Mouse (Mus musculus) embryo, embryonic 9.5 days (tissue): ENCODE measurements around the gene Ptcra.
"Not testable (repeated sequence)": the region's sequence is repeated elsewhere in the genome, so short reads cannot be mapped to it uniquely, and the experiment has no call there.

ENCODE experiments used
- DNase-seq: peaks from one replicate; pipeline ENCODE4 v3.0.0-alpha.2; 2017; ENCODE audit errors: extremely low spot score

Ptcra gene

GRCm38 (mm10) chr17:46763544-46763943 lies at the start of gene Ptcra:
TSS of gene Ptcra (minus strand) at chr17:46763712.
- no peak for DNase-seq

GRCm38 (mm10) chr17:46812442-46812841 lies 48.9 kb upstream of the Ptcra start:
- no peak for DNase-seq

- DNase-seq: no peak
These were observed 47.2 kb upstream of the Ptcra start for GRCm38 (mm10) chr17:46810672-46811071.

GRCm38 (mm10) chr17:46809131-46809830 lies 45.8 kb upstream of the Ptcra start:
- no peak for DNase-seq

DNA sequence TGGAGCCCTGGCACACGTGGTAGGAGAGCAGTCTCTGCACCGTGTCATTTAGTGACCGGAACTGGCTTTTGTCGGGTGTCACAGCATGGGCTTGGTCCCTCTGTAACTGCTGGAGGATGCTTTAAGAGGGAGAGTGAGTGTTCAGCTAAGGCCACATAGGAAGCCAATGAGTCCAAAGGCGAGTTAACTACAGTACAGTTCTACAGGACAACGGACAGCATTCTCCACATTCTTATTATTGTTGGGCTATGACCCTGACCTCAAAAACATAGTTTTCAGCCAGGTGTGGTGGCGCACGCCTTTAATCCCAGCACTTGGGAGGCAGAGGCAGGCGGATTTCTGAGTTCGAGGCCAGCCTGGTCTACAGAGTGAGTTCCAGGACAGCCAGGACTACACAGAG lies 44.9 kb upstream of the Ptcra start:
- no peak for DNase-seq

GRCm38 (mm10) chr17:46801761-46802160 lies 38.2 kb upstream of the Ptcra start:
- no peak for DNase-seq

GRCm38 (mm10) chr17:46799680-46800079 lies 36.2 kb upstream of the Ptcra start:
- no peak for DNase-seq

DNA sequence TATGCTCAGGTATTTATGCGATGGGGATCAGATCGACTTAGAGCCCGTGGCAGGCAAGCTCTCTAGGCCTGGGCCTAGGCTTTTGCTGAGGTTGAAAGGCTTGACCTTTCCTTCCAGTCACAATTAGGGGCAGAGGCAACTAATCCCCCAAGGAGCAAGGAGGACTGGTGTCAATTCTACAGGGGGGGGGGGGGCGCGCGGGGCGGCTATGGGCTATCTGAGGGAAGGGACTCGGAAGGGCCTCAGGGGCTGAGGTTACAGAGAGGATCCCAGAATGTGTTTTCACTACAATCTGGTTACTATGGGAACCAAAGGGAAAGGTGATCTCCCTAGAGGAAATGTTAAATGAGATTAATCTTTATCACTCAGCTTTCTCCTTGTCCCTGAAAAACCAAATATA lies 33.9 kb upstream of the Ptcra start:
- peak; percentile 34 for DNase-seq

DNA sequence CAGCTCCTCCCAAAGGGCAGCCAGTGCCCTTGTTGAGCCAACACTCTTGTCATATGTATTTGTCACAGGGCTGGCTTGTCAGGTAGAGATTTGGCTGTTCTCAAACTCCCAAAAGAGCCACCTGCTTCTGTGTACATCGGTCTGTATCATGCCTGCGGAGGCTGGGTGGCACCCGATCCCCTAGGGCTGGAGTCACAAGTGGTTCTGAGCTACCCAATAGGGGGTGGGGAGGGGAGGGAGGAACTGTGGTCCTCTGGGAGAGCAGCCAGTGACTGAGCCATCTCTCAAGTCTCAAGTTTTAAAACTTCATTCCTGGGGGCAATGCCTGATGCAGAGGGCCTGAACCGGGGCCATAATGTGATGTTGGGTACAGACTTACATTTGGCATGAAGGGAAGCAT lies 33.2 kb upstream of the Ptcra start:
- no peak for DNase-seq

DNA sequence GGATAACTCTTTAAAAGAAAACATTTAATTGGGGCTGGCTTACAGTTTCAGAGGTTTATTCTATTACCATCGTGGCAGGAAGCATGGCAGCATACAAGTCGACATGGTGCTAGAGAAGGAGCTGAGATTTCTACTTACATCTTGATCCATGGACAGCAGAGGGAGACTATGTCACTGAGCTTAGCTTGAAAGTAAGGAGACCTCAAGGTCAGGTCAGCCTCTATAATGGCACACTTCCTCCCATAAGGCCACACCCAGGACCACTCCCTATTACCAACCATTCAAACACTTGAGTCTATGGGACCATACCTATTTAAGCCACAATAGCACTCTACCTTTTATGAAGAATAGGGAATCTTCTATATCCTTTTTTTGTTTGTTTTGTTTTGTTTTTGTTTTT lies 29.5 kb upstream of the Ptcra start:
- DNase-seq: no peak

DNA sequence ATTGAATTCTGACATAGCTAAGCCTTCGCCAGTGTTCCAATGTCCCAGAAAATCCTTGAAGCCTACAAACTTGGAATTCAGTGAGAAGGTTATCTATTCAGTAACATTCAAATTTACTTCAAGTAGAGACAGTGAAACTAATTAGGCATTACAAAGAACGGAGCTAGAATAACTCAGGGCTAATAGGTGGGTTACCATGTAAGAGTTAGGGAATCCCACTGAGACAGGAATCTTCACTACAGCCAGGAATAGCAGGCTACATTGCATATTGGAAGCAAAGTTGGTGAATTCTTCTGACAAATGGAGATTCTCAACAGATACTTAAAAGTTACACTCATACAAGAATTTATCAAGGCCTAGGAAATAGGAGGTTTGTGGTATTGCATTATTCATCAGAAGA lies 24.5 kb upstream of the Ptcra start:
- not testable (repeated sequence) for DNase-seq

DNA sequence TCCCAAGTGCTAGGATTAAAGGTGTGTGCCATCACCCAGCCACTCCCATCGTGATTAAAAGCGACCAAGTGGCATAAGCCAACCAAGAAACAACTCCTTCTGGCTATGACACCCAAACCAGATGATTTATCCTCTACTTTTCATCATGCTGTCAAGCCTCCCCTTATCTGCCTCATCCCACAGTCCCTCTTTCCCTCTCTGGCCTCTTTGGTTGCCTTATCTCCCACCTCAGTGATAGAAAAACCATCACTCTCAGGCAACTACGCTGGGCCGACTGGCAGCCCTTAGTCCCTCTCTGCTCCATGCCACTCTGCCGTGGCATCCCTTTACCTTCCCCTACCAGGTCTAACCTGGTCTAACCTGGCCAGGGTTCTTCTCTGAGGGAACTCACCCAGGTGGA lies 23.4 kb upstream of the Ptcra start:
- no peak for DNase-seq

GRCm38 (mm10) chr17:46783222-46783565 lies 19.7 kb upstream of the Ptcra start:
- no peak for DNase-seq

GRCm38 (mm10) chr17:46782341-46783221 lies 19.1 kb upstream of the Ptcra start, which contains the start of gene Rpl7l1:
TSS of gene Rpl7l1 (minus strand) at chr17:46782672.
- DNase-seq: peak; percentile 94

DNA sequence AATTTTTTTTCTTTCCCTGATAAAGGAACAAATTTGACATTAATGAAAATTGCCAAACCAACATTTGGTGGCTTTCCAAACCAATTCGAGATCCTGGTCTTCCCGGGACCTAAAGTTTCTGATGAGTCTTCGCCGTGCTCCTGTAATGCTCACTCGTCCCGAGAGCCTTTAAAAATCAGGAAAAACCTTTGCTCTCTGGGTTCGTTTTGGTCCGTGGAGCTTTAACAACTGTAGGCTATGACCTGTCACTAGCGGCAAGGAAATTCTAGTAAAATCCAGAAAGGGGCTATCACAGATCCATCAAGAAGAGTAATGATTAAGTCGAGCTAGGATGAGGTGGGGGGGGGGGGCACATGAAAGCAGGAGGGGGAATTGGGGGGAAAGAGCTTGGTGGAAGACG lies 18.4 kb upstream of the Ptcra start:
- DNase-seq: no peak

DNA sequence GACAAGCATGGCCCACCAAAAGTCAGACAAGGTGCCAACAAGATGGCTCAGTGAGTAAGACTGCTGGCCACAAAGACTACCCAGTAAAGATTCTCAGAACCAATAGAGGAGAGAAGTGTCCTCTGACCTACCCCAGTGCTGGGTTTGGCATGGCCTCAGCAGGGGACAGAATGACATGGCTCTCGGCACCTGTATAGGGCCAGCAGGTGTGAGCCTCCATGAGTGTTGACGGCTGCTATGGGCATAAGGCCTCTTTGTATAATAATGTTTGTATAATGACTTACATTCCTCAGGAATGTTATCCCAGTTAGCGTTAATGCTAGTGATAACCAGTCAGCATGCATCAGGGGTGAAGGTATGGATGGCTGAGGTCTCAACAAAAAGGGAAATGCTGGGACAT lies 12.6 kb upstream of the Ptcra start:
- no peak for DNase-seq

DNA sequence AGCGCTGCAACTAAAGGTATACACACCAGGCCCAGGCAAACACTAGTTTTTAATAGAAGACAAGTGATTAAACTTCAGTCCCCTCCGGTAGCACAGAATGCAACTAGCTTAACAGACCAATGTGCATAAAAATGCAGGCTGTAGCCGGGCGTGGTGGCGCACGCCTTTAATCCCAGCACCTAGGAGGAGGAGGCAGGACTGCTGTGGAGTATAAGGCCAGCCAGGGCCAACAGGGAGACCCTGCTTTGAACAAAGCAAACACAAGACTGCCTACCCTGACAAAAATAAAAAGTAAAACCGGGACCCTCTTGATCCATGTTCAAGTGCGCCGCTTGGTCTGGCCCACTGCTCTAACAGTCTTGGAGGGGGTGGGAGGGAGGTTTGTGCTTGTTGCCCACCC lies 11.6 kb upstream of the Ptcra start:
- no peak for DNase-seq

GRCm38 (mm10) chr17:46774131-46774472 lies 10.6 kb upstream of the Ptcra start:
- DNase-seq: no peak

GRCm38 (mm10) chr17:46773278-46774130 lies 10.0 kb upstream of the Ptcra start:
- peak; percentile 52 for DNase-seq

- peak; percentile 92 for DNase-seq
These were observed 9.1 kb upstream of the Ptcra start, which contains the start of gene 2310039H08Rik for GRCm38 (mm10) chr17:46772404-46773277. TSS of gene 2310039H08Rik (plus strand) at chr17:46772635.

- no peak for DNase-seq
These were observed 8.5 kb upstream of the Ptcra start for GRCm38 (mm10) chr17:46772038-46772403.
